Mouse (Mus musculus) neural tube, embryonic 13.5 days (tissue): ENCODE data around the gene Pinlyp. TPM values are rescaled to one million over a fixed set of nuclear protein-coding genes. Genes with fewer than 3 reads are reported as not detected.
A peak's percentile ranks its signal among the peaks of the same experiment; 100 is the strongest.
"Not testable (repeated sequence)": the region's sequence is repeated elsewhere in the genome, so short reads cannot be mapped to it uniquely, and the experiment has no call there.

ENCODE experiments used
- ATAC-seq: fragments of 200-750 bp; cut with Nextera tagmentation; 2 replicates; pipeline ENCODE4 v1.8.0; 2017; ENCODE audit warnings: low read depth, mild to moderate bottlenecking, moderate TSS enrichment, moderate library complexity
- H3K27ac ChIP-seq: fragments of 300-500 bp; sonication (generic); replicated peaks from 2 replicates; pipeline ENCODE4 v1.5.1; 2015; ENCODE audit warnings: moderate library complexity, mild to moderate bottlenecking, inconsistent platforms
- H3K27me3 ChIP-seq: fragments of 300-500 bp; sonication (generic); 2 replicates; pipeline ENCODE4 v1.6.1; 2015; ENCODE audit warnings: mild to moderate bottlenecking, inconsistent platforms
- H3K36me3 ChIP-seq: fragments of 300-500 bp; sonication (generic); 2 replicates; pipeline ENCODE4 v1.6.1; 2015; ENCODE audit warnings: mild to moderate bottlenecking, inconsistent platforms
- H3K4me1 ChIP-seq: fragments of 300-500 bp; sonication (generic); replicated peaks from 2 replicates; pipeline ENCODE4 v1.6.1; 2015; ENCODE audit warnings: inconsistent platforms
- H3K4me2 ChIP-seq: fragments of 300-500 bp; sonication (generic); 2 replicates; pipeline ENCODE4 v1.6.1; 2015; ENCODE audit warnings: inconsistent platforms, mild to moderate bottlenecking, moderate library complexity
- H3K4me3 ChIP-seq: fragments of 300-500 bp; sonication (generic); 2 replicates; pipeline ENCODE4 v1.5.1; 2015; ENCODE audit warnings: mild to moderate bottlenecking, inconsistent platforms
- H3K9ac ChIP-seq: fragments of 300-500 bp; sonication (generic); 2 replicates; pipeline ENCODE4 v1.6.1; 2015; ENCODE audit warnings: moderate library complexity, mild to moderate bottlenecking, inconsistent platforms
- H3K9me3 ChIP-seq: fragments of 300-500 bp; sonication (generic); 2 replicates; pipeline ENCODE4 v1.6.1; 2016; ENCODE audit warnings: inconsistent platforms
- WGBS: fragments of 180-500 bp; shearing (Covaris S2); methylation state at CpG from one replicate; pipeline ENCODE4 v1.1.7; 2015; 5-methylcytosine and 5-hydroxymethylcytosine counted together
- polyA plus RNA-seq: library from polyadenylated mRNA; unstranded; fragments of >200 nt; fragmentation: Nextera tagmentation; extraction: Ambion mirVana; gene quantifications from 2 replicates; pipeline ENCODE4 v1.2.1, GENCODE M21; 2015

Pinlyp gene
- polyA plus RNA-seq, 1 experiment from 2014 or later = not detected

GRCm38 (mm10) chr7:24517077-24517476 lies 28.8 kb downstream of the Pinlyp start:
- H3K4me2 ChIP-seq = no peak overlapping the region
- peaks cover 59% of the 10 kb centered on the region for H3K36me3 ChIP-seq
- no peaks in the 10 kb centered on the region for H3K9me3 ChIP-seq
- WGBS = 23% methylated on average over 5 of the region's 5 CpGs
- H3K4me1 ChIP-seq = peaks cover 8% of the 10 kb centered on the region
- H3K9ac ChIP-seq = no peak overlapping the region
- H3K4me3 ChIP-seq = no peak overlapping the region
- no peaks in the 10 kb centered on the region for H3K27me3 ChIP-seq
- ATAC-seq = 0 out of 2 replicates have a peak, but pooled peaks have one; percentile 13
- peak overlapping the region; percentile 33 for H3K27ac ChIP-seq

DNA sequence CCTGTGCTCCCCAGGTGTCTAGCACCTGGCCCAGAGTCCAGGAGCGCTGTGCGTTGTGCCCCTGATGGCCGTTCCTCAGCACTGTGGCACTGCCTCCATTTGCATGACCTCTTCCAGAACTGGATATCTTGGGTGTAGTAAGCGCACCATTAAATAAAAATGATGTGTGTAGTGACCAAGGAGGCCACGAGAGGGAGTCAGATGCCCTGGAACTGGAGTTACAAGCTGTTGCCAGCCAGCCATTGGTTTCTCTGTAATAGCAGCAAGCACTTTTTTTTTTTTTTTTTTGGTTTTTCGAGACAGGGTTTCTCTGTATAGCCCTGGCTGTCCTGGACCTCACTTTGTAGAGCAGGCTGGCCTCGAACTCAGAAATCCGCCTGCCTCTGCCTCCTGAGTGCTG lies 29.6 kb downstream of the Pinlyp start:
- H3K4me2 ChIP-seq, H3K9me3 ChIP-seq, H3K9ac ChIP-seq, ATAC-seq, H3K27ac ChIP-seq, H3K27me3 ChIP-seq, H3K4me3 ChIP-seq: not testable (repeated sequence)
- H3K4me1 ChIP-seq = peaks cover 13% of the 10 kb centered on the region
- 61% methylated on average over 8 of the region's 8 CpGs for WGBS
- H3K36me3 ChIP-seq = peaks cover 67% of the 10 kb centered on the region

DNA sequence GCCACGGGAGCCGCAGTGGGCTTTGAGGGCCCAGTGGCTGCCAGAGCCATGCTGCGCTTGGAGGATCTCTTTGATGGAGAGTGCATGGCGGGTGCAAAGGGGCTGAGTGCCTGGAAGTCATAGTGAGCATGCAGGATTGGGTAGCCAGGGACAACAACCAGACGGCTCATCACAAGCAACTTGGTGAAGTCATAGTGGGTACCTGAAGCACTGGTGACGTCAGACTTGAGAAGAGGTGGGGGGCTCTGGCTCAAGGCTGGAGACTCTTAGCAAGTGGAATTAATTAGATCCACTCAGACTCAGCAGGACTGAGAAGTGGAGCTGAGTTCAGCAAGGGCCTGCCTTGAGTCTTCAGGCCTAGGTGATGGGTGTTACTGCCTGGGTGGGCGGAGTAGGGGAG lies 33.6 kb downstream of the Pinlyp start, which contains the start of gene AC161166.1:
Gene AC161166.1 (minus strand): TSS at position 101 of the 400 bp plus-strand sequence.
- Histone ChIP-seq H3K4me2 (no peak within 1 kb of the TSS), H3K36me3 (peaks cover 63% of the 10 kb centered on the region), H3K9me3 (no peaks in the 10 kb centered on the region), H3K27ac (no peak within 1 kb of the TSS), H3K4me1 (peaks cover 40% of the 10 kb centered on the region), H3K27me3 (no peaks in the 10 kb centered on the region), H3K9ac (0 out of 2 replicates have a peak within 1 kb of the TSS, but pooled peaks have one; percentile 17), H3K4me3 (no peak within 1 kb of the TSS)
- 91% methylated on average over 7 of the region's 7 CpGs for WGBS
- no peak for ATAC-seq

DNA sequence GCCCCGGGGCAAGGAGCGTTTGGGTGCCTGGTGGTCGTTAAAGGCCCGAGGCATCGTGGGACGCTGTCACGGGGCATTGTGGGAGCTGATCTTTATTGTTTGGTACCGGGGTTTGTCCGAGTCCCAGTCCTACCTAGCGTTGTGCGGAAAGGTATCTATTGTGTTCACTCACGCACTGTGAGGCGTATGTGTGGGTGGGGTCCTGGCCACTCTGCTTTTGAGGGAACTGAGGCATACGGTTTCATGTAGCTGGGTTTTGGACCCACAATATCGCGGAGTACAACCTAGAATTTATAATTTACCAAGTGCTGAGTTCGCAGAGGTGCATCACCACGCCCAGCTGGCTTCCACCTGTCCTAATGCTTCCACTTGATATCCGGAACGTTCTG lies 38.2 kb downstream of the Pinlyp start:
- Histone ChIP-seq H3K4me3 (peak overlapping the region; percentile 67), H3K4me1 (peaks cover 69% of the 10 kb centered on the region), H3K9ac (peak overlapping the region; percentile 96), H3K36me3 (peaks cover 33% of the 10 kb centered on the region), H3K9me3 (no peaks in the 10 kb centered on the region), H3K27ac (peak overlapping the region; percentile 100), H3K27me3 (no peaks in the 10 kb centered on the region), H3K4me2 (peak overlapping the region; percentile 81)
- ATAC-seq = peak; percentile 37
- under 1% methylated on average over 20 of the region's 20 CpGs for WGBS

- no peaks in the 10 kb centered on the region for H3K9me3 ChIP-seq
- H3K4me2 ChIP-seq = peak within 1 kb of the TSS; percentile 81
- no peaks in the 10 kb centered on the region for H3K27me3 ChIP-seq
- peak; percentile 93 for ATAC-seq
- under 1% methylated on average over 83 of the region's 84 CpGs for WGBS
- peaks cover 34% of the 10 kb centered on the region for H3K36me3 ChIP-seq
- peak within 1 kb of the TSS; percentile 96 for H3K9ac ChIP-seq
- peaks cover 69% of the 10 kb centered on the region for H3K4me1 ChIP-seq
- peak within 1 kb of the TSS; percentile 100 for H3K27ac ChIP-seq
- peak within 1 kb of the TSS; percentile 67 for H3K4me3 ChIP-seq
Observed at GRCm38 (mm10) chr7:24506838-24507725, 38.8 kb downstream of the Pinlyp start, which contains the start of gene Zfp428. Gene Zfp428 (plus strand): TSS chr7:24507006.

DNA sequence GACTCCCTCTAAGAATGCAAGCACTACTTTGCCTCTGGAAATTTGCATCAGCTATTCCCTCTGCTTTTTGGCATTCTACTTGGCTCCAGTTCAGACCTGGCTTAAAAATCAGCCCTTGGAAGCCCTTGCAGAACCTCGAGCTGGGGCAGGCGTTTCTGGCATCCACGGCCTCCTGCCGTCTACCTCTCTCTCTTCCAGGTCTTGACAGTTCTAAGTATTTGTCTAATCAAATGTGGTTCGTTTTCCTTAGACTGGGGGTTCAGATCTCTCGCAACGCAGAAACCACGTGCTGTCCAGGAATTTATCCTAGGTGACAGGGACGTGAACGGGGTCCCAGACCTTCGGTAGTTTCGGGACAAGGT lies 39.5 kb downstream of the Pinlyp start:
- no peaks in the 10 kb centered on the region for H3K27me3 ChIP-seq
- H3K4me3 ChIP-seq = peak overlapping the region; percentile 67
- H3K4me1 ChIP-seq = peaks cover 65% of the 10 kb centered on the region
- no peaks in the 10 kb centered on the region for H3K9me3 ChIP-seq
- no peak for ATAC-seq
- H3K4me2 ChIP-seq = peak overlapping the region; percentile 81
- peak overlapping the region; percentile 100 for H3K27ac ChIP-seq
- H3K36me3 ChIP-seq = peaks cover 34% of the 10 kb centered on the region
- WGBS = 1% methylated on average over 12 of the region's 12 CpGs
- H3K9ac ChIP-seq = peak overlapping the region; percentile 96

DNA sequence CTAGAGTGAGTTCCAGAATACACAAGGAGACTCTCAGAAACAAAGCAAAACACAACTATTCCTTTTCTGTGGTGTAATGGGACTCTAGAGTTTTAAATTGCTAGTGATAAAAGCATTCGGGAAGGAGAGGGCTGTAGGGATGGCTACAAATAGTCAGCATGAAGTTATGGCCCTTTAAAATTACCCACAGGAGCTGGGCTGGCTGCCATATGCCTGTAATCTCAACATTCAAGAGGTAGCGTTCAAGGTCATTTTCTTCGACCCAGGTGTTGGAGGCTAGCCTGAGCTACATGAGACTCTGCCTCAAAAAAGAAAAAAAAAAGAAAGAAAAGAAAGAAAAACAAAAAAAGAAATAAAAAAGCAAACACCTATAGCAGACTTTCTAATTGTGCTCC lies 39.9 kb downstream of the Pinlyp start:
- WGBS = 1% methylated on average over 3 of the region's 3 CpGs
- Histone ChIP-seq H3K9me3 (no peaks in the 10 kb centered on the region), H3K4me1 (peaks cover 64% of the 10 kb centered on the region), H3K9ac (peak overlapping the region; percentile 96), H3K27ac (peak overlapping the region; percentile 100), H3K4me2 (peak overlapping the region; percentile 81), H3K27me3 (no peaks in the 10 kb centered on the region), H3K36me3 (peaks cover 34% of the 10 kb centered on the region), H3K4me3 (peak overlapping the region; percentile 67)
- ATAC-seq = no peak

DNA sequence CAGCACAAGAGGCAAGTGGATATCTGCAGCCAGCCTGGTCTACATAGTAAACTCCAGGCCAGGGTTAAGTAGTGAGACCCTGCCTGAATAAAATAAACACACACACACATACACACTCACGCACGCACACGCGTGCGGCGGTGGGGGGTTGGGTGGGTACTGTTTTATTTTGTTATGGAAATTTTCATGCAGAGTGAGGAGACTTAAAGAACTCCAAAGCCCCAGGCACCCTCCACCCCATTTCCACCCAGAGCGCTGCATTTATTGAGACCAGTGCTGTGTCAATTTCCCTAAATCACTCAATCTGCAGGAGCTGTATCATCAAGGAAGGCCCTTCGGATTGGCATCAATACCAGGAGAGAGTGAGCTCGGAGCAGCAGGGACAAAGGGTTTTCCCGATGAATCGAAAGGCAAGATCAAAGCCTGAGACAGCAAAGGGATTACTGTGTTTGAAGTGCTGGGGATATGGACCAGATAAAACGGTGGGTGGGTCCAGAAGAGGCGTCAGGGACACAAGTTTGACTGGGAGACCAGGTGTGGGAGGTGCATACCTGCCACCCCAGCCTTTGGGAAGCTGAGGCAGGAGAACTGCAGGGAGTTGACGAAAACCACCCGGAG lies 40.4 kb downstream of the Pinlyp start:
- 10% methylated on average over 15 of the region's 15 CpGs for WGBS
- H3K36me3 ChIP-seq = peaks cover 34% of the 10 kb centered on the region
- H3K27me3 ChIP-seq = no peaks in the 10 kb centered on the region
- H3K4me3 ChIP-seq = peak overlapping the region; percentile 67
- no peak for ATAC-seq
- peaks cover 59% of the 10 kb centered on the region for H3K4me1 ChIP-seq
- no peaks in the 10 kb centered on the region for H3K9me3 ChIP-seq
- peak overlapping the region; percentile 100 for H3K27ac ChIP-seq
- H3K4me2 ChIP-seq = peak overlapping the region; percentile 81
- peak overlapping the region; percentile 96 for H3K9ac ChIP-seq

DNA sequence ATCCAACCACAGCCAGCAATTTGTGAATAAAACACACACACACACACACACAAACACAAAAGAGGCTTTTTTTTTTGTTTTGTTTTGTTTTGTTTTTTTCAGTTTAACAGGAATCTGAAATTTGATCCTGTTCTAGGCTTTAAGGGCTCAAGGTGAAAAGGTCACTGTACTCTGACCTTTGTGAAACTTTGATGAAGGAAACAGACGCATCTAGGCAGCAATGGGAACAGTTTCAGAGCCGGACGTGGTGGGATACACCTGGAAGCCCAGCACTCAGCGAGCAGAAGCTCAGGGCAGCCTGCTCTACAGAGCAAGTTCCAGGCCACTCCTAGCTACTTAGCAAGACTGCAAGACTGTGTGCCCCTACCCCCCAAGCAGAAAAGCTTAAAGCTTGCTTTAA lies 41.0 kb downstream of the Pinlyp start:
- WGBS = 17% methylated on average over 4 of the region's 4 CpGs
- Histone ChIP-seq H3K27ac (peak overlapping the region; percentile 100), H3K36me3 (peaks cover 38% of the 10 kb centered on the region), H3K27me3 (no peaks in the 10 kb centered on the region), H3K4me2 (peak overlapping the region; percentile 81), H3K9me3 (no peaks in the 10 kb centered on the region), H3K9ac (0 out of 2 replicates have a peak overlapping the region, but pooled peaks have one; percentile 96), H3K4me3 (no peak overlapping the region), H3K4me1 (peaks cover 56% of the 10 kb centered on the region)
- no peak for ATAC-seq

GRCm38 (mm10) chr7:24504004-24504403 lies 41.9 kb downstream of the Pinlyp start:
- 21% methylated on average over 10 of the region's 10 CpGs for WGBS
- H3K36me3 ChIP-seq = peaks cover 47% of the 10 kb centered on the region
- H3K4me3 ChIP-seq = no peak overlapping the region
- H3K9ac ChIP-seq = peak overlapping the region; percentile 54
- H3K27me3 ChIP-seq = 0 out of 2 replicates have a peak, but pooled peaks cover 1% of the 10 kb centered on the region
- ATAC-seq = no peak
- peaks cover 51% of the 10 kb centered on the region for H3K4me1 ChIP-seq
- H3K9me3 ChIP-seq = no peaks in the 10 kb centered on the region
- no peak overlapping the region for H3K4me2 ChIP-seq
- H3K27ac ChIP-seq = 0 out of 2 replicates have a peak overlapping the region, but pooled peaks have one; percentile 7

DNA sequence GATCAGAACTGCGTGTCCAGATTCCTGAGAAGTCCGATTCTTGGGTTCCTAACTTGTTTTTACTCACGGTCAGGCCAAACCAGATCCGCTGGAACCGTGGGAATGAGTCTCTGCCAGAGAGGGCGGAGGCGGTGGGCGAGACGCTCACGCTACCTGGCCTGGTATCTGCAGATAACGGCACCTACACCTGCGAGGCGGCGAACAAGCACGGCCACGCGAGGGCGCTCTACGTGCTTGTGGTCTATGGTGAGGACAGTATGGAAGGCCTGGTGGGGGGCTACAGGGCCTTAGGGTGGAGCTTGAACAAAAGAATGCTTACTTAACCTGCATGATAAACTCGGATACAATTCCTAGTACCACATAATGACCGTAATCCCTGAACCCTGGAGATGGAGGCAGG lies 44.4 kb downstream of the Pinlyp start:
- 59% methylated on average over 21 of the region's 21 CpGs for WGBS
- H3K36me3 ChIP-seq = peaks cover 57% of the 10 kb centered on the region
- no peak for ATAC-seq
- no peak overlapping the region for H3K4me3 ChIP-seq
- peaks cover 10% of the 10 kb centered on the region; the same call in 1 of the 2 replicates for H3K27me3 ChIP-seq
- no peaks in the 10 kb centered on the region for H3K9me3 ChIP-seq
- H3K27ac ChIP-seq = no peak overlapping the region
- H3K4me1 ChIP-seq = peaks cover 40% of the 10 kb centered on the region
- no peak overlapping the region for H3K4me2 ChIP-seq
- no peak overlapping the region for H3K9ac ChIP-seq

DNA sequence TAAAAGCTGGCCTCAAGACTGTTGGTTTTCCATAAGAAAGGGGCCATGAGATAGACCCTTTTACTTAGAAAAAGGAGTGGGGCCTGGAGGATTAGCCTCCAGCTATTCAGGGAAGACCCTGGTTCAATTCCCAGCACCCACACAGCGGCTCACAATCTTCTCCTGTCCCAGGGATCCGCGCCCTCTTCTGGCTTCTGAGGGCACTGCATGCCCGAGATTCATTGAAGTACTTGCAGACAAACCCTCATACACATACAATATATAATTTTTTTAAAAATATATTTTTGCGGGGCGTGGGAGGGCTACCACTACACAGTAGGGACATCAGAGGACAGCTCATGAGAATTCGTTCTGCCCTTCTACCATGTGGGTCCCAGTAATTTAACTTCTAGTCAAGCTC lies 45.0 kb downstream of the Pinlyp start:
- H3K4me2 ChIP-seq = no peak overlapping the region
- peaks cover 10% of the 10 kb centered on the region; the same call in 1 of the 2 replicates for H3K27me3 ChIP-seq
- WGBS = 35% methylated on average over 7 of the region's 7 CpGs
- H3K4me1 ChIP-seq = peaks cover 35% of the 10 kb centered on the region
- peaks cover 57% of the 10 kb centered on the region for H3K36me3 ChIP-seq
- ATAC-seq = no peak
- no peaks in the 10 kb centered on the region for H3K9me3 ChIP-seq
- no peak overlapping the region for H3K9ac ChIP-seq
- no peak overlapping the region for H3K4me3 ChIP-seq
- no peak overlapping the region for H3K27ac ChIP-seq
